Mouse (Mus musculus) embryonic facial prominence, embryonic 11.5 days (tissue): ENCODE results near the gene Klra1. TPM values are rescaled to one million over a fixed set of nuclear protein-coding genes. Genes with fewer than 3 reads are reported as not detected.

Source experiments
- ATAC-seq: fragments of 200-750 bp; cut with Nextera tagmentation; replicated peaks from 2 replicates; pipeline ENCODE4 v1.8.0; 2017; ENCODE audit warnings: low read depth; ENCODE audit not compliant: insufficient number of reproducible peaks, low FRiP score, low TSS enrichment
- DNase-seq: peaks from one replicate; pipeline ENCODE4 v3.0.0-alpha.2; 2015; ENCODE audit warnings: low spot score
- H3K27ac ChIP-seq: fragments of 300-500 bp; sonication (generic); replicated peaks from 2 replicates; pipeline ENCODE4 v1.5.1; 2014; ENCODE audit warnings: mild to moderate bottlenecking, low read depth, low read length, control low read depth
- H3K27me3 ChIP-seq: fragments of 300-500 bp; sonication (generic); 2 replicates; pipeline ENCODE4 v1.6.1; 2014; ENCODE audit warnings: mild to moderate bottlenecking, low read length, moderate library complexity, mixed read lengths; ENCODE audit not compliant: control insufficient read depth, insufficient read depth
- H3K36me3 ChIP-seq: fragments of 300-500 bp; sonication (generic); replicated peaks from 2 replicates; pipeline ENCODE4 v1.6.1; 2014; ENCODE audit warnings: low read depth, mild to moderate bottlenecking, low read length, moderate library complexity, mixed read lengths; ENCODE audit not compliant: control insufficient read depth, insufficient read depth
- H3K4me1 ChIP-seq: fragments of 300-500 bp; sonication (generic); 2 replicates; pipeline ENCODE4 v1.6.1; 2014; ENCODE audit warnings: low read length, mixed read lengths; ENCODE audit not compliant: control insufficient read depth, insufficient read depth
- H3K4me2 ChIP-seq: fragments of 300-500 bp; sonication (generic); 2 replicates; pipeline ENCODE4 v1.6.1; 2014; ENCODE audit warnings: low read depth, mild to moderate bottlenecking, control low read depth, low read length, moderate library complexity
- H3K4me3 ChIP-seq: fragments of 300-500 bp; sonication (generic); 2 replicates; pipeline ENCODE4 v1.5.1; 2014; ENCODE audit warnings: low read depth, low read length, control low read depth
- H3K9ac ChIP-seq: fragments of 300-500 bp; sonication (generic); replicated peaks from 2 replicates; pipeline ENCODE4 v1.6.1; 2014; ENCODE audit warnings: mild to moderate bottlenecking, control low read depth, low read length
- H3K9me3 ChIP-seq: fragments of 300-500 bp; sonication (generic); replicated peaks from 2 replicates; pipeline ENCODE4 v1.6.1; 2016; ENCODE audit warnings: mild to moderate bottlenecking, low read length, inconsistent platforms, mixed read lengths; ENCODE audit not compliant: control insufficient read depth
- WGBS: fragments of 180-500 bp; shearing (Covaris S2); extraction: QIAGEN DNeasy Blood & Tissue Kit; methylation state at CpG from one replicate; pipeline ENCODE4 v1.1.7; 2014; 5-methylcytosine and 5-hydroxymethylcytosine counted together
- polyA plus RNA-seq: library from polyadenylated mRNA; unstranded; fragments of >200 nt; fragmentation: Nextera tagmentation; extraction: Ambion mirVana; gene quantifications from 2 replicates; pipeline ENCODE4 v1.2.1, GENCODE M21; 2014

The Klra1 gene
- polyA plus RNA-seq, 1 experiment from 2014 or later = not detected

DNA sequence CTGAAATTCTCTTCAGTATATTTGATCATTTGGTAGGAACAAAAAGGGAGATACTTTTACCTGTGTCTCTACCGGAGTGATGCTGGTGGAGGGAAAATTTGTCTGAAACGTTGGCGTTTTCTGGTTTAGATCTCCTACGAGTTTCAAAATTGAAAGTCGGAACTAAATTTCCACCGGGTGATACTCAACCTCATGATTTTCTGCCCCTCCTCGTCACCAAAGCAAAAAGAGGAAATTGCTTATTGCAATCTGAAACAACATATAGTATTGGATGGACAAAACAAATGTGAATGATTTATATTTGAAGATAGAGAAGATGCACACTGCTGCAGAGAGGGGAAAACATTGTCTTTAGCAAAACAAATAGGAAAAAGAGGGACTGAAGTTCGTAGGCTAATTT is 49.3 kb downstream of the Klra1 start, which contains the start of gene Klra3:
Gene Klra3 (minus strand): TSS at position 164 of the 400 bp plus-strand sequence.
- H3K36me3 ChIP-seq = no peaks in the 10 kb centered on the region
- H3K4me2 ChIP-seq = no peak within 1 kb of the TSS
- WGBS = 88% methylated on average over 8 of the region's 8 CpGs
- no peak for ATAC-seq
- DNase-seq = no peak
- H3K4me1 ChIP-seq = no peaks in the 10 kb centered on the region
- H3K9me3 ChIP-seq = no peaks in the 10 kb centered on the region
- no peak within 1 kb of the TSS for H3K4me3 ChIP-seq
- H3K27me3 ChIP-seq = no peaks in the 10 kb centered on the region
- no peak within 1 kb of the TSS for H3K9ac ChIP-seq
- H3K27ac ChIP-seq = no peak within 1 kb of the TSS

Other genes starting within 250 kb of the Klra1 start
- not detected in 2 replicates for gene Klra9, start 193.8 kb downstream of the Klra1 start, polyA plus RNA-seq
- not detected in 2 replicates for gene Klra7, start 153.6 kb downstream of the Klra1 start, polyA plus RNA-seq
- not detected in 2 replicates for gene Klra10, start 104.9 kb downstream of the Klra1 start, polyA plus RNA-seq
- not detected in 2 replicates for gene Klra3, start 49.3 kb downstream of the Klra1 start, polyA plus RNA-seq